ENCODE assay signal across 12 mouse cellular contexts in genomic region chr15:74201831-74202230, GRCm38 (mm10).
"Had no signal": no experiment of that assay in that cellular context is flagged by ENCODE, and none has a peak within 500 bp of the region (broad histone marks: within the 10 kb centered on the region; RNA-seq: fewer than 3 reads in every experiment).

No protein-coding gene starts in this region.

- H3K9me3 ChIP-seq: limb, embryonic 15.5 days; liver, embryonic 12.5 days; lung, embryonic 15.5 days; neural tube, embryonic 12.5 days had no signal

- H3K36me3 ChIP-seq: limb, embryonic 15.5 days; liver, embryonic 12.5 days; lung, embryonic 15.5 days; neural tube, embryonic 12.5 days had no signal

- ATAC-seq: intestine, embryonic 16.5 days; liver, embryonic 12.5 days had no signal

- H3K27me3 ChIP-seq: liver, embryonic 12.5 days; lung, embryonic 15.5 days had no signal

- H3K9ac ChIP-seq: limb, embryonic 15.5 days; liver, embryonic 12.5 days; lung, embryonic 15.5 days; neural tube, embryonic 12.5 days had no signal

- H3K4me2 ChIP-seq: limb, embryonic 15.5 days; liver, embryonic 12.5 days; lung, embryonic 15.5 days; neural tube, embryonic 12.5 days had no signal

- H3K27ac ChIP-seq: left cerebral cortex, adult 2 months; limb, embryonic 15.5 days; liver, embryonic 12.5 days; lung, embryonic 15.5 days; neural tube, embryonic 12.5 days had no signal

- DNase-seq: kidney, adult 8-10 months; kidney, postnatal 25 days; lung, postnatal 36 days; midbrain, embryonic 14.5 days; thymus, adult 18-20 months; thymus, postnatal 25 days had no signal

- H3K4me3 ChIP-seq: left cerebral cortex, adult 2 months; limb, embryonic 15.5 days; liver, embryonic 12.5 days; lung, embryonic 15.5 days; neural tube, embryonic 12.5 days had no signal

- H3K4me1 ChIP-seq: limb, embryonic 15.5 days; liver, embryonic 12.5 days; lung, embryonic 15.5 days had no signal
